Mouse (Mus musculus): Measurements from ENCODE around the gene Large1.

Gene Large1

DNA sequence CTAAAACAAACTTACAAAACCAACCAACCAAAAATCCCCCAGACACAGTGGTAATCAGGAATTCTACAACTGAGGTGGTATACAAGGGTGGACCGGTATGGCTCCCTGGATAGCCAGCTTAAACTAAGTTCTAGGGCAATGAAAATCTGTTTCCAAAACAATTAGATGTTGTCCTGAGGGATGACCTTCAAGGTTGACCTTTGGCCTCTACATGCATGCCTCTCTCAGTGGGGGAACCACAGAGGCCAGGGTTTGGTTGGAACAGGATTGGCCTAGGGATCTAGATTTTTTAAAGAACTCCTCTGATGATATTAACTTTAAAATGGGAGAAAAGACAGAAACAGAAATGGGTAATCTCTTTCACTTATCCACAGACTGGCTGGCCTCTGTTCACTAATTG, 335.1 kb downstream of the Large1 start:
- peak; percentile 85 for DNase-seq (ENCODE audit: low read depth, low spot score)

- no peak for DNase-seq (ENCODE audit: low read depth, low spot score)
Measured at GRCm38 (mm10) chr8:73017601-73018000, 335.7 kb downstream of the Large1 start.

DNA sequence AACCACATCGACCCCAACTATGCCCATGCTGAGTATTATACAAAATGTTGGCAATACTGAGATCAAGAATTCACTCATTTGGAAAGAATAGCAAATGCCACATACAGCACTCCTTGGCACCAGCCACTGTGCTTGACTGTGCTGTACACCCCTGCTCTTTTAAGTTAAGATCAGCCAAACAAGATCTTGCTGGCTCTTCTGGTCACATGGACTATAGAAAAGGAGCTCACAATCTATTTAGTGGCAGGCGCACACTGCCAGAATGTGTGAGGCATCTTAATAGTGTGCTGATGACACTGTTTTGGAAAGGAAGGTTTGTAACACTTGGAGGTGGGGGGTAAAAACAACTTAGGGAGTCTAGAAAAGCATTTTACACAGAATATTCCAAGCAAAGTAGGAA, 337.0 kb downstream of the Large1 start:
- no peak for DNase-seq (ENCODE audit: low read depth, low spot score)

GRCm38 (mm10) chr8:73007489-73007888, 345.9 kb downstream of the Large1 start:
- peak; percentile 23 for DNase-seq (ENCODE audit: low read depth, low spot score)

GRCm38 (mm10) chr8:73003858-73004257, 349.5 kb downstream of the Large1 start:
- DNase-seq (ENCODE audit: low read depth, low spot score) = peak; percentile 55

DNA sequence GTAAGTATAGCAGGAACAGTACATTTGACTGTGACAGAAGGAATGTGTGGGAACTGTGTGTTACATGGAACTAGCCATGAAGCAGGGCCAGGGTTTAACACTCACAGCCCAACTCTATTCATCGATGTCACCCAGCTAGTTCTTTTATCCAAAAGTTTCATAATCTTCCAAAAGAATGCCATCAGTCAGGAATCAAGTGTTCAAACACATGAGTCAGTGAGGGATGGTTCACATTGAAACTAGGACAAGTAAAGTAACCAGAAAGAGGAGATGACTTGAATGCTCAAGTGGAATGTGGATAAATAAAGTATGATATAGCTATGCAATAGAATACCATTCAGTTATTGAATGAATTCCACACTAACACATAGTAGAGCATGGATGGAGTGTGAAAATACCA, 359.5 kb downstream of the Large1 start:
- DNase-seq (ENCODE audit: low read depth, low spot score) = no peak

DNA sequence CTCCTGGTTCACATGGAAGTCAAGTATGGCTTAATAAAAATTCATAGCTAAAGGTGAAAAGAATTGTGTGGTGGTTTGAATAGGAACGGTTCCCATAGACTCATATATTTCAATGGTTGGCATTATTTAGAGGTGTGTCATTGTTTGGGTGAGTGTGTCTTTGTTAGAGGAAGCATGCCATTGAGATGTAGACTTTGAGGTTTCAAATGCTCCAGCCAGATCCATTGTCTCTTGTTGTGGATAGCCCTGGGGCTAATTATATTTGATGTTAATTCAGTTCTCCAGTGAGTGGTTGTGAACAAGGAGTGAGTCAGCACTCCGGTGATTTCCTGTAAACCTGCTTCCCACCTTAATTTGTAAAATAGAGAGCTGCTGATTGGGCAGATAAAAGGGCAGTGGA, 362.9 kb downstream of the Large1 start:
- peak; percentile 81 for DNase-seq (ENCODE audit: low read depth, low spot score)

GRCm38 (mm10) chr8:72982832-72983231, 370.5 kb downstream of the Large1 start:
- DNase-seq (ENCODE audit: low read depth, low spot score) = no peak

- DNase-seq (ENCODE audit: low read depth, low spot score) = no peak
Measured at GRCm38 (mm10) chr8:72955074-72955473, 398.3 kb downstream of the Large1 start.

GRCm38 (mm10) chr8:72941393-72941792, 411.9 kb downstream of the Large1 start:
- DNase-seq (ENCODE audit: low read depth, low spot score) = peak; percentile 18

GRCm38 (mm10) chr8:72919182-72919902, 434.0 kb downstream of the Large1 start:
- DNase-seq (ENCODE audit: low read depth, low spot score) = no peak

GRCm38 (mm10) chr8:72905491-72905890, 447.8 kb downstream of the Large1 start:
- DNase-seq (ENCODE audit: low read depth, low spot score) = no peak

DNA sequence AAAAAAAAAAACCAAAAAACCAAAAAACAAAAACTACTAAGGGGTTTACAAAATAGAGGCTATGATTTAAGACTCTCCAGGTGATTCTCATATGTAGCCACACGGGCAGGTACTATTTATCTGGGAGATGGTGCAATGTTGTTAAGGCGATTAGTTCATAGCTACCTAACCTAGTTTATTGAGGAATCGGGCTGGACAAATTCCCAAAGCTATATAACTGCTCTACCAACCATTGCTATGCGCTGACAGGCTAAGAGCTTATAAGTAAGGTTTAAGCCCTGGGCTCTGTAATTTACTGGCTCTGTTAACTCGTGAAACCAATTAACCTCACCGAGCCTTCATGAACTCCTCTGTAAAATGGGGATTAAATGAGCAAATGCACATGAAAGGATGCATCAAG, 451.7 kb downstream of the Large1 start:
- DNase-seq (ENCODE audit: low read depth, low spot score) = no peak

DNA sequence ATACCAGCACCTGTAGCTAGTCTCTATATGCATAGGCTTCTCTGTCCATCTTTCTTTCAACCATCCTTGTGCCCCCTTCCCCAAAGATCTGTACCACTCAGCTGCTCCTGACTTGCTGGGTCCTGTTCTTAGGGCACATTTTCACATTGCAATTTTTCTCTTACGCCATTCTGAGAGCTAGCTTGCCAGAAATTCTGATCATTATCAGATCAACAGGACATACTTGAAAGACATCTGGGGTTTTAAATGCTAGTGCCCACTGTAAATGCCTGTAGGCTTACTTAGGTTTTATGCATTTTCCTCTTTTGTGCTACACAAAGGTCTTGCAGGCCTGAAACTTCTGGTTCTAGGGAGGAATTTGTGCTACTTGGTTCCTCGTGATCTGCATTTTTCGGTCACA, 454.0 kb downstream of the Large1 start:
- DNase-seq (ENCODE audit: low read depth, low spot score) = no peak

- no peak for DNase-seq (ENCODE audit: low read depth, low spot score)
Measured at GRCm38 (mm10) chr8:72883033-72883432, 470.3 kb downstream of the Large1 start.

DNA sequence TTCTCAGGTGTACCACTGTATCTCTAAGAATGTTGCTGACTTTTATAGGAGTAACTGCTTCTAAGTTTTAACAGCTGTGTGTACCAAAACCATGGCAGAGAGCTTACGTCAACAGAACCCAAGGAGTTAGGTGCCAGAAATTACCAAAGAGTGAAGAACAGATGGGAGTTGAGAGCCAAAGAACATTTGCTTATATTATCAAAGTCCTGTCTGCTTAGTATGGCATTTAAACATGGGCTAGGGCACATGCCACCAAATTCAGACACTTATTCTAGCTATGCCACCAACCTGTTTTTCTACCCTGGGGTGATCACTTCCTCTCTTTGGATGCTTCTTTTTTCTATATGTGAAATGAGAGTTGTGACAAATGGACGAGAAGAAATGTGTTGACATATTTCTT, 479.9 kb downstream of the Large1 start:
- no peak for DNase-seq (ENCODE audit: low read depth, low spot score)

- peak; percentile 5 for DNase-seq (ENCODE audit: low read depth, low spot score)
Measured at GRCm38 (mm10) chr8:72846881-72847280, 506.5 kb downstream of the Large1 start.

DNA sequence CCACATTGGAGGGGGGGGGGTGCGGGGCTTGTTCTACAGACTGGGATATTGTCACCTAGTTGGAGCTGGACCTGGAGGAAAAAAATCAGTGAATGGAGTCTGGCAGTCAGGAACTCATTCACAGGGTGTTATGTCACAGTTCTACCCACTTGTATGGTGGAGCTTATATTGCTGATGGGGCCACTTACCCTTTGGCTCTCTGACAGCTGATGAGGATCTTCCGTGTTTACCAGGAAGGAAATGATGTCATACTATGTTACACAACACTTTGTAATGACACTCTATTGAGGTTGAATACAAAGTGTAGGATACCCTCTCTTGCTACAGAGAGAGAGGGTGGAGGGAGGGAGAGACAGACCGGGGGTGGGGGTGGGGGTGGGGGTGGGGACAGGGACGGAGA, 517.5 kb downstream of the Large1 start:
- DNase-seq (ENCODE audit: low read depth, low spot score) = no peak

DNA sequence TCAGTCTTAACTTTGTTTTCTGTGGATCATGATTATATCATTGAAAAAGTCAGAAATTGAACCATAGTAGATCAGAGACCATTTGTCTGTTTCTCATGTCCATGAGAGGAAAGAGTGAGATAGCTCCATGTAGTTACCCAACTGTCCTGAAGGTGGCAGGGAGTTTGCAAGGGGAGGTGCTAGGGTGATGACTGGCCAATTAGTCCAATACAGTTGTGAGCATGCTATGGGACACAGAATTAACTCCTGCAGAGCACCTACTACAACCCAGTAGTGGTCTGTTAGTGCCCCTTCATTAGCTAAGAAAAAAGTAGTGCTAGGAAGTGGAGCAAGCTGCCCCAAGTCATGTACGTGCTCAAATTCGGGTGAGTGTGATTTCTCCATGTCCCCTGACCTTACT, 520.2 kb downstream of the Large1 start:
- peak; percentile 45 for DNase-seq (ENCODE audit: low read depth, low spot score)

GRCm38 (mm10) chr8:72832371-72832770, 521.0 kb downstream of the Large1 start:
- DNase-seq (ENCODE audit: low read depth, low spot score) = no peak

DNA sequence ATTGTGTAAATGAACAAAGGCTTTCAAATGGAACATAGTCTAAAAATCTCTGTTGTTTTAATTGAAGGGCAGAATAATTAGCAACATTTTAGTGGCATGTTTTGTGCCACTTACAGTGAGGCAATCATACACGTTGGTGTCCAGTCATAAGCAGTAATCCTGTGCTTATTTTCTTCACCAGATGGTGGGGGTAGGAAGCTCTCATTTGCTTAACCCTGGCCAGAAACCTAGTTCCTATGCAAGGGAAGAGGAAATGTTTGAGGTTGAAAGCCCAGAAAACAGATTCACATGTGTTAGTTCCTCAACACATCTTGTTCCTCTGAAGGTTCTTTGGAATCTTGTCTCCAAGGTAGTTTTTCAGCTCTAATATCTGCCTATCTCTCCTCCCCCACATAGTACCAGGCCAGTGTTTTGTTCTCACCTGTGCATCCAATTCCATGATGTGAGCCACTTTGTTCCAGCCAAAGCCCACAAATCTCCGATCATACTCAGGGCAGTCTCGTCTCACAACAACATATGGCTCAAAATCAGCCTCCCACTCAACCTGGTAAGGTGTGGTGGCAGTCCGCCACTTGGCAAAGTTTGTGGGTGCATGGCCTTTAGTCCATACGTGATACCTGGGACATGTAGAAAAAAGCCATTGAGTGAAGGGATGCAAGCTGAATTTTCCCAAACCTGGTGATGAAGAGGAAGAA, 535.5 kb downstream of the Large1 start:
- no peak for DNase-seq (ENCODE audit: low read depth, low spot score)

GRCm38 (mm10) chr8:72816679-72817078, 536.7 kb downstream of the Large1 start:
- no peak for DNase-seq (ENCODE audit: low read depth, low spot score)

GRCm38 (mm10) chr8:72815681-72816080, 537.7 kb downstream of the Large1 start:
- DNase-seq (ENCODE audit: low read depth, low spot score) = no peak

Measured in R1 (cell line).